Mouse (Mus musculus) MEL (cell line): ENCODE results near the gene Rnf24. TPM values are rescaled to one million over a fixed set of nuclear protein-coding genes. Genes with fewer than 3 reads are reported as not detected.

Experiments
- CHD1 ChIP-seq: IDR thresholded peaks from 2 replicates; pipeline ENCODE4 v1.6.1; 2012; ENCODE audit warnings: low read depth, mild to moderate bottlenecking, inconsistent platforms, low read length, improper control_type of control experiment
- CTCF ChIP-seq, 3 experiments: IDR thresholded peaks in 2 of 3; conservative IDR thresholded peaks in 1 of 3; 2 replicates each; pipeline ENCODE4 v1.5.1; 2011 to 2012; ENCODE audit warnings: low read length in 3 of 3, low read depth in 2 of 3, mild to moderate bottlenecking in 2 of 3, improper control_type of control experiment in 1 of 3, inconsistent platforms in 1 of 3, mixed read lengths in 1 of 3, moderate library complexity in 1 of 3; ENCODE audit not compliant: control insufficient read depth in 1 of 3, insufficient read depth in 1 of 3, poor library complexity in 1 of 3, severe bottlenecking in 1 of 3
- E2F4 ChIP-seq: IDR thresholded peaks from 2 replicates; pipeline ENCODE4 v1.6.1; 2011; ENCODE audit warnings: low read depth, low read length, improper control_type of control experiment, borderline replicate concordance
- ELF1 ChIP-seq: IDR thresholded peaks from 2 replicates; pipeline ENCODE4 v1.6.1; 2014; ENCODE audit warnings: low read depth, mild to moderate bottlenecking, inconsistent platforms, low read length, improper control_type of control experiment, moderate library complexity
- EP300 ChIP-seq, 2 experiments: IDR thresholded peaks; 2 replicates each; pipeline ENCODE4 v1.6.1; 2011; ENCODE audit warnings: improper control_type of control experiment in 2 of 2, low read length in 2 of 2, low read depth in 1 of 2, mild to moderate bottlenecking in 1 of 2
- ETS1 ChIP-seq: IDR thresholded peaks from 2 replicates; pipeline ENCODE4 v1.6.1; 2012; ENCODE audit warnings: low read depth, mild to moderate bottlenecking, inconsistent platforms, low read length, improper control_type of control experiment, moderate library complexity
- GATA1 ChIP-seq: IDR thresholded peaks from 2 replicates; pipeline ENCODE4 v1.6.1; 2011; ENCODE audit warnings: low read depth, low read length, improper control_type of control experiment
- HCFC1 ChIP-seq: IDR thresholded peaks from 2 replicates; pipeline ENCODE4 v1.6.1; 2012; ENCODE audit warnings: low read depth, mild to moderate bottlenecking, inconsistent platforms, low read length, improper control_type of control experiment, moderate library complexity
- JUND ChIP-seq: IDR thresholded peaks from 2 replicates; pipeline ENCODE4 v1.6.1; 2011; ENCODE audit warnings: low read depth, mild to moderate bottlenecking, improper control_type of control experiment, low read length
- MAFK ChIP-seq: IDR thresholded peaks from 2 replicates; pipeline ENCODE4 v1.6.1; 2011; ENCODE audit warnings: low read depth, mild to moderate bottlenecking, low read length, improper control_type of control experiment, borderline replicate concordance
- MAX ChIP-seq: IDR thresholded peaks from 2 replicates; pipeline ENCODE4 v1.6.1; 2011; ENCODE audit warnings: low read length, improper control_type of control experiment
- MAZ ChIP-seq: IDR thresholded peaks from 2 replicates; pipeline ENCODE4 v1.6.1; 2012; ENCODE audit warnings: low read depth, mild to moderate bottlenecking, inconsistent platforms, low read length, improper control_type of control experiment
- MEF2A ChIP-seq: IDR thresholded peaks from 2 replicates; pipeline ENCODE4 v1.6.1; 2014; ENCODE audit warnings: low read depth, mild to moderate bottlenecking, inconsistent platforms, low read length, improper control_type of control experiment; ENCODE audit not compliant: poor library complexity, insufficient replicate concordance, severe bottlenecking; ENCODE audit errors: extremely low read depth
- MXI1 ChIP-seq: IDR thresholded peaks from 2 replicates; pipeline ENCODE4 v1.6.1; 2011; ENCODE audit warnings: mild to moderate bottlenecking, low read depth, low read length, improper control_type of control experiment
- MYB ChIP-seq: IDR thresholded peaks from 2 replicates; pipeline ENCODE4 v1.6.1; 2011; ENCODE audit warnings: mild to moderate bottlenecking, low read depth, low read length, improper control_type of control experiment
- NRF1 ChIP-seq: IDR thresholded peaks from 2 replicates; pipeline ENCODE4 v1.6.1; 2014; ENCODE audit warnings: low read depth, mild to moderate bottlenecking, inconsistent platforms, low read length, improper control_type of control experiment, moderate library complexity; ENCODE audit not compliant: poor library complexity, insufficient read depth, severe bottlenecking
- POLR2A ChIP-seq, 2 experiments: IDR thresholded peaks; 2 replicates each; pipeline ENCODE4 v1.6.1; 2011 to 2012; ENCODE audit warnings: low read length in 2 of 2, mild to moderate bottlenecking in 2 of 2, control low read depth in 1 of 2, improper control_type of control experiment in 1 of 2, low read depth in 1 of 2, moderate library complexity in 1 of 2; ENCODE audit not compliant: control insufficient read depth in 1 of 2, insufficient read depth in 1 of 2, poor library complexity in 1 of 2
- POLR2AphosphoS2 ChIP-seq: IDR thresholded peaks from 2 replicates; pipeline ENCODE4 v1.6.1; 2011; ENCODE audit warnings: low read length, improper control_type of control experiment
- RAD21 ChIP-seq: IDR thresholded peaks from 2 replicates; pipeline ENCODE4 v1.6.1; 2011; ENCODE audit warnings: mild to moderate bottlenecking, low read depth, low read length, improper control_type of control experiment
- SMC3 ChIP-seq: IDR thresholded peaks from 2 replicates; pipeline ENCODE4 v1.6.1; 2011; ENCODE audit warnings: low read depth, low read length, improper control_type of control experiment
- TBP ChIP-seq: IDR thresholded peaks from 2 replicates; pipeline ENCODE4 v1.8.0; 2011; ENCODE audit warnings: low read depth, low read length, improper control_type of control experiment
- TCF12 ChIP-seq: IDR thresholded peaks from 2 replicates; pipeline ENCODE4 v1.6.1; 2014; ENCODE audit warnings: low read depth, mild to moderate bottlenecking, inconsistent platforms, low read length, improper control_type of control experiment, moderate library complexity
- ZMIZ1 ChIP-seq: IDR thresholded peaks from 2 replicates; pipeline ENCODE4 v1.6.1; 2012; ENCODE audit warnings: low read depth, mild to moderate bottlenecking, inconsistent platforms, low read length, improper control_type of control experiment, moderate library complexity
- polyA plus RNA-seq, 2 experiments: library from polyadenylated mRNA; stranded (reverse) in 1 of 2; unstranded in 1 of 2; fragments of >175 nt in 1 of 2; fragments of >200 nt in 1 of 2; gene quantifications; 2 replicates each; pipeline versions ENCODE4 v1.2.1 to v1.2.4; 2012; ENCODE audit warnings: low replicate concordance in 2 of 2, low read depth in 1 of 2; ENCODE audit not compliant: insufficient read length in 2 of 2, insufficient read depth in 1 of 2, missing spikeins in 1 of 2
- total RNA-seq: library from RNA; depleted of rRNA; stranded (reverse); fragments of 300-350 nt; gene quantifications from 2 replicates; pipeline ENCODE4 v1.2.3, GENCODE M21; 2012; rRNA removed

Gene Rnf24
- total and polyA plus RNA-seq, 3 experiments: 0.73 to 2.9 TPM; not detected in 1

DNA sequence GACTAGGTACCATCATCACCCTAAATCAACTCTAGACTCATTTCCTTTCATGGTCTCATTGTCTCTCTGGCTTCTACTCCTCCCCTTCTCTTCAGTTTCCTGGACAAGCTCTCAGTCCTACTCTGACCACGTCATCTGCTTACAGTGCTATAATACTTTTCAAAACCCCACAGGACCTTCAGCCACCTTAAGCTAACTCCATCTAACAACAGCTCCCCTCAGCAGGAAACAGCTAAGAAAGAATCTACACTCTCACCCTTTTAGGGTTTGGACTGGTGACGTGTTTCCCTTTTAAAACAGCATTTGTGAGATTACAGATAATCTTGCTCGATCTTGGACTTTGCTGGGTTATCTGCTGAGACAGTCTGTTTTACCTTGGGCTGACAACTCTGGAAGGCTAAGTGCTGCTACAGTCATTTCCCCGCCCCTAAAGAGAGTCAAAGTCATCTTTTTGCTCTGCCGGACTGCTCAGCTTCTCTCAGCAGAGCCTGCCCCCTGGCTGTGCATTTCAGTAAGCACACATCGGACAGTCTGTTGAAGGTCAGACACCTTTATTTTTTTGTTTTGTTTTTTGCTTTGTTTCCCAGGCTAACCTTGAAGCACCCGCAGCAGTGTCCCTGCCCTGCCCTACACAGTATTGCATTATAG is 98.9 kb downstream of the Rnf24 start (continued):
- TF ChIP-seq EP300 (IDR thresholded peaks at IDR 0.05; ENCODE audit: low read depth in 1 of 2, low read length in 2 of 2): peak; percentile 58 to 63; a peak in 3 of 4 replicates
- TF ChIP-seq MEF2A: no peak
- TF ChIP-seq NRF1: no peak
- no peak for TF ChIP-seq E2F4
- TF ChIP-seq ZMIZ1: no peak
- no peak for TF ChIP-seq CHD1
- TF ChIP-seq MAZ: peak; percentile 67; the same call in 1 of the 2 replicates
- TF ChIP-seq TBP: no peak
- peak; percentile 52; the same call in 1 of the 2 replicates for TF ChIP-seq MXI1
- TF ChIP-seq POLR2A (IDR thresholded peaks at IDR 0.05; ENCODE audit: control insufficient read depth in 1 of 2, insufficient read depth in 1 of 2, low read depth in 1 of 2, low read length in 2 of 2, poor library complexity in 1 of 2): no peak
- TF ChIP-seq ETS1: peak; percentile 68; the same call in 1 of the 2 replicates
- TF ChIP-seq ELF1: peak; percentile 28; the same call in 1 of the 2 replicates
- TF ChIP-seq GATA1: peak; percentile 80
- TF ChIP-seq CTCF (IDR thresholded peaks at IDR 0.05 in 2 of 3, conservative IDR thresholded peaks at IDR 0.05 in 1 of 3; ENCODE audit: control insufficient read depth in 1 of 3, insufficient read depth in 1 of 3, low read depth in 2 of 3, low read length in 3 of 3, poor library complexity in 1 of 3, severe bottlenecking in 1 of 3): peak; percentile 65 to 88 (median 77)
- no peak for TF ChIP-seq JUND
- 0 out of 2 replicates have a peak, but pooled peaks have one; percentile 35 for TF ChIP-seq HCFC1
- 0 out of 2 replicates have a peak, but pooled peaks have one; percentile 31 for TF ChIP-seq MYB
- no peak for TF ChIP-seq MAX
- TF ChIP-seq SMC3: peak; percentile 90
- TF ChIP-seq RAD21: peak; percentile 88
- TF ChIP-seq TCF12: peak; percentile 74
- TF ChIP-seq MAFK: peak; percentile 19; the same call in 1 of the 2 replicates
- TF ChIP-seq POLR2AphosphoS2: no peak

Other genes with a start within 250 kb of the Rnf24 start
- 0.04 and 0.07 TPM in 2 replicates for gene Hspa12b, start 225.6 kb downstream of the Rnf24 start, total RNA-seq
- 1 to 10 TPM in 1 of 2 experiments, not detected in 1; 1.2 TPM for gene Hspa12b, start 225.6 kb downstream of the Rnf24 start, polyA plus RNA-seq
- not detected in 2 replicates for gene Gm11037, start 219.4 kb downstream of the Rnf24 start, total RNA-seq
- gene Gm11037, start 219.4 kb downstream of the Rnf24 start, polyA plus RNA-seq: not detected
- gene 1700037H04Rik, start 192.8 kb downstream of the Rnf24 start, total RNA-seq: 38.2 and 45.5 TPM in 2 replicates
- gene 1700037H04Rik, start 192.8 kb downstream of the Rnf24 start, polyA plus RNA-seq: 10 to 100 TPM in 1 of 2 experiments, not detected in 1; 72.6 TPM
- 16.1 and 24.3 TPM in 2 replicates for gene Cenpb, start 172.8 kb downstream of the Rnf24 start, total RNA-seq
- gene Cenpb, start 172.8 kb downstream of the Rnf24 start, polyA plus RNA-seq: 10 to 100 TPM in 1 of 2 experiments, not detected in 1; 34.9 TPM
- gene Cdc25b, start 165.9 kb downstream of the Rnf24 start, total RNA-seq: 11.8 and 12.6 TPM in 2 replicates
- 10 to 100 TPM in 1 of 2 experiments, not detected in 1; 34.5 TPM for gene Cdc25b, start 165.9 kb downstream of the Rnf24 start, polyA plus RNA-seq
- 0.46 and 1.8 TPM in 2 replicates for gene Spef1, start 165.6 kb downstream of the Rnf24 start, total RNA-seq
- 1 to 10 TPM in 1 of 2 experiments, not detected in 1; 1.2 TPM for gene Spef1, start 165.6 kb downstream of the Rnf24 start, polyA plus RNA-seq
- 9.6 TPM in 2 replicates for gene Ap5s1, start 145.8 kb downstream of the Rnf24 start, total RNA-seq
- gene Ap5s1, start 145.8 kb downstream of the Rnf24 start, polyA plus RNA-seq: 10 to 100 TPM in 1 of 2 experiments, not detected in 1; 12.7 TPM
- 21.2 and 21.3 TPM in 2 replicates for gene Mavs, start 118.8 kb downstream of the Rnf24 start, total RNA-seq
- 10 to 100 TPM in 1 of 2 experiments, not detected in 1; 32.1 TPM for gene Mavs, start 118.8 kb downstream of the Rnf24 start, polyA plus RNA-seq
- 34.9 and 36.0 TPM in 2 replicates for gene Pank2, start 90.4 kb downstream of the Rnf24 start, total RNA-seq
- gene Pank2, start 90.4 kb downstream of the Rnf24 start, polyA plus RNA-seq: 100 to 1,000 TPM in 1 of 2 experiments, 10 to 100 TPM in 1; 71.8 to 275 TPM
- gene Smox, start 138.6 kb upstream of the Rnf24 start, total RNA-seq: 1.9 and 2.2 TPM in 2 replicates
- 1 to 10 TPM in 1 of 2 experiments, not detected in 1; 5.5 TPM for gene Smox, start 138.6 kb upstream of the Rnf24 start, polyA plus RNA-seq
- not detected in 2 replicates for gene Adra1d, start 209.4 kb upstream of the Rnf24 start, total RNA-seq
- gene Adra1d, start 209.4 kb upstream of the Rnf24 start, polyA plus RNA-seq: not detected